Mouse (Mus musculus) forebrain, embryonic 10.5 days (tissue): Measurements from ENCODE around the gene Smim5. TPM values are rescaled to one million over a fixed set of nuclear protein-coding genes. Genes with fewer than 3 reads are reported as not detected.
A peak's percentile ranks its signal among the peaks of the same experiment; 100 is the strongest.

Experiments
- DNase-seq: peaks from one replicate; pipeline ENCODE4 v3.0.0-alpha.2; 2017; ENCODE audit warnings: low spot score; ENCODE audit errors: extremely low spot score
- H3K27ac ChIP-seq: fragments of 300-500 bp; sonication (generic); 2 replicates; pipeline ENCODE4 v1.5.1; 2016; ENCODE audit warnings: mild to moderate bottlenecking
- H3K27me3 ChIP-seq: fragments of 300-500 bp; sonication (generic); 2 replicates; pipeline ENCODE4 v1.6.1; 2016; ENCODE audit warnings: mild to moderate bottlenecking; ENCODE audit not compliant: poor library complexity, severe bottlenecking
- H3K36me3 ChIP-seq: fragments of 300-500 bp; sonication (generic); replicated peaks from 2 replicates; pipeline ENCODE4 v1.6.1; 2016; ENCODE audit warnings: mild to moderate bottlenecking, moderate library complexity
- H3K4me1 ChIP-seq: fragments of 300-500 bp; sonication (generic); 2 replicates; pipeline ENCODE4 v1.6.1; 2016
- H3K4me3 ChIP-seq: fragments of 300-500 bp; sonication (generic); 2 replicates; pipeline ENCODE4 v1.5.1; 2016; ENCODE audit warnings: mild to moderate bottlenecking, moderate library complexity
- H3K9me3 ChIP-seq: fragments of 300-500 bp; sonication (generic); 2 replicates; pipeline ENCODE4 v1.6.1; 2016; ENCODE audit warnings: mild to moderate bottlenecking, moderate library complexity
- WGBS: fragments of 180-500 bp; shearing (Covaris S2); methylation state at CpG from one replicate; pipeline ENCODE4 v1.1.7; 2016; 5-methylcytosine and 5-hydroxymethylcytosine counted together
- polyA plus RNA-seq: library from polyadenylated mRNA; unstranded; fragments of >200 nt; fragmentation: Nextera tagmentation; extraction: Ambion mirVana; gene quantifications from 2 replicates; pipeline ENCODE4 v1.2.1, GENCODE M21; 2016

The Smim5 gene
- polyA plus RNA-seq, 1 experiment from 2014 or later: 2.4 TPM

- H3K27ac ChIP-seq: no peak overlapping the region
- no peak for DNase-seq
- peaks cover 10% of the 10 kb centered on the region; the same call in 1 of the 2 replicates for H3K4me1 ChIP-seq
- no peaks in the 10 kb centered on the region for H3K9me3 ChIP-seq
- peaks cover 15% of the 10 kb centered on the region for H3K27me3 ChIP-seq
- WGBS: 78% methylated on average over 8 of the region's 8 CpGs
- H3K36me3 ChIP-seq: no peaks in the 10 kb centered on the region
- no peak overlapping the region for H3K4me3 ChIP-seq
Observed at GRCm38 (mm10) chr11:115878071-115878470, 21.7 kb upstream of the Smim5 start.

GRCm38 (mm10) chr11:115881002-115881401 is 18.8 kb upstream of the Smim5 start:
- no peak overlapping the region for H3K27ac ChIP-seq
- WGBS: 23% methylated on average over 5 of the region's 5 CpGs
- peak; percentile 62 for DNase-seq
- H3K9me3 ChIP-seq: no peaks in the 10 kb centered on the region
- no peaks in the 10 kb centered on the region for H3K36me3 ChIP-seq
- H3K4me3 ChIP-seq: no peak overlapping the region
- peaks cover 30% of the 10 kb centered on the region for H3K27me3 ChIP-seq
- H3K4me1 ChIP-seq: peaks cover 10% of the 10 kb centered on the region; the same call in 1 of the 2 replicates

- WGBS: 43% methylated on average over 17 of the region's 17 CpGs
- no peak overlapping the region for H3K4me3 ChIP-seq
- no peaks in the 10 kb centered on the region for H3K36me3 ChIP-seq
- H3K27ac ChIP-seq: no peak overlapping the region
- peaks cover 30% of the 10 kb centered on the region for H3K27me3 ChIP-seq
- no peaks in the 10 kb centered on the region for H3K9me3 ChIP-seq
- no peaks in the 10 kb centered on the region for H3K4me1 ChIP-seq
- no peak for DNase-seq
Observed at GRCm38 (mm10) chr11:115883251-115883650, 16.5 kb upstream of the Smim5 start.

- WGBS: 94% methylated on average over 3 of the region's 3 CpGs
Observed at GRCm38 (mm10) chr11:115884361-115884760, 15.4 kb upstream of the Smim5 start.

GRCm38 (mm10) chr11:115885281-115885680 is 14.5 kb upstream of the Smim5 start:
- H3K4me3 ChIP-seq: no peak overlapping the region
- WGBS: 80% methylated on average over 11 of the region's 11 CpGs
- H3K27me3 ChIP-seq: peaks cover 30% of the 10 kb centered on the region
- no peak for DNase-seq
- H3K36me3 ChIP-seq: no peaks in the 10 kb centered on the region
- no peak overlapping the region for H3K27ac ChIP-seq
- H3K9me3 ChIP-seq: no peaks in the 10 kb centered on the region
- H3K4me1 ChIP-seq: no peaks in the 10 kb centered on the region

More at GRCm38 (mm10) chr11:115884361-115884760, 15.4 kb upstream of the Smim5 start:
- DNase-seq: no peak
- Histone ChIP-seq H3K4me1 (no peaks in the 10 kb centered on the region), H3K27ac (no peak overlapping the region), H3K4me3 (no peak overlapping the region), H3K36me3 (no peaks in the 10 kb centered on the region), H3K27me3 (peaks cover 30% of the 10 kb centered on the region), H3K9me3 (no peaks in the 10 kb centered on the region)

GRCm38 (mm10) chr11:115886446-115886845 is 13.3 kb upstream of the Smim5 start:
- 90% methylated on average over 11 of the region's 11 CpGs for WGBS

GRCm38 (mm10) chr11:115888020-115888419 is 11.7 kb upstream of the Smim5 start:
- 91% methylated on average over 5 of the region's 5 CpGs for WGBS
- Histone ChIP-seq H3K4me3 (no peak overlapping the region), H3K27ac (no peak overlapping the region), H3K4me1 (no peaks in the 10 kb centered on the region), H3K27me3 (peaks cover 15% of the 10 kb centered on the region), H3K9me3 (no peaks in the 10 kb centered on the region), H3K36me3 (peaks cover 3% of the 10 kb centered on the region)
- DNase-seq: no peak

More at GRCm38 (mm10) chr11:115886446-115886845, 13.3 kb upstream of the Smim5 start:
- DNase-seq: no peak
- Histone ChIP-seq H3K27ac (no peak overlapping the region), H3K36me3 (no peaks in the 10 kb centered on the region), H3K4me3 (no peak overlapping the region), H3K4me1 (no peaks in the 10 kb centered on the region), H3K9me3 (no peaks in the 10 kb centered on the region), H3K27me3 (peaks cover 30% of the 10 kb centered on the region)

GRCm38 (mm10) chr11:115889159-115889558 is 10.6 kb upstream of the Smim5 start:
- Histone ChIP-seq H3K4me3 (no peak overlapping the region), H3K36me3 (peaks cover 15% of the 10 kb centered on the region), H3K9me3 (no peaks in the 10 kb centered on the region), H3K4me1 (no peaks in the 10 kb centered on the region), H3K27ac (no peak overlapping the region), H3K27me3 (peaks cover 4% of the 10 kb centered on the region)
- no peak for DNase-seq
- 83% methylated on average over 6 of the region's 6 CpGs for WGBS

GRCm38 (mm10) chr11:115892213-115892612 is 7.6 kb upstream of the Smim5 start:
- no peak overlapping the region for H3K4me3 ChIP-seq
- no peak for DNase-seq
- 57% methylated on average over 6 of the region's 6 CpGs for WGBS
- peaks cover 45% of the 10 kb centered on the region for H3K36me3 ChIP-seq
- H3K27ac ChIP-seq: no peak overlapping the region
- no peaks in the 10 kb centered on the region for H3K27me3 ChIP-seq
- H3K9me3 ChIP-seq: no peaks in the 10 kb centered on the region
- H3K4me1 ChIP-seq: no peaks in the 10 kb centered on the region

- WGBS: 90% methylated on average over 9 of the region's 9 CpGs
- H3K36me3 ChIP-seq: peaks cover 50% of the 10 kb centered on the region
- H3K27ac ChIP-seq: no peak overlapping the region
Observed at GRCm38 (mm10) chr11:115893071-115893470, 6.7 kb upstream of the Smim5 start.

GRCm38 (mm10) chr11:115894755-115895520 is 4.8 kb upstream of the Smim5 start:
- DNase-seq: no peak
- Histone ChIP-seq H3K4me3 (no peak overlapping the region), H3K4me1 (peaks cover 15% of the 10 kb centered on the region), H3K9me3 (no peaks in the 10 kb centered on the region), H3K27ac (no peak overlapping the region), H3K36me3 (peaks cover 50% of the 10 kb centered on the region), H3K27me3 (no peaks in the 10 kb centered on the region)
- WGBS: 76% methylated on average over 14 of the region's 14 CpGs

More at GRCm38 (mm10) chr11:115893071-115893470, 6.7 kb upstream of the Smim5 start:
- Histone ChIP-seq H3K4me1 (no peaks in the 10 kb centered on the region), H3K9me3 (no peaks in the 10 kb centered on the region), H3K27me3 (no peaks in the 10 kb centered on the region), H3K4me3 (no peak overlapping the region)
- no peak for DNase-seq

GRCm38 (mm10) chr11:115898446-115898845 is 1.3 kb upstream of the Smim5 start:
- Histone ChIP-seq H3K36me3 (peaks cover 51% of the 10 kb centered on the region), H3K27ac (no peak overlapping the region), H3K27me3 (no peaks in the 10 kb centered on the region), H3K9me3 (no peaks in the 10 kb centered on the region), H3K4me3 (no peak overlapping the region), H3K4me1 (peaks cover 47% of the 10 kb centered on the region)
- WGBS: 89% methylated on average over 7 of the region's 7 CpGs
- DNase-seq: no peak

GRCm38 (mm10) chr11:115898886-115899285 is 880 bp upstream of the Smim5 start:
- Histone ChIP-seq H3K27ac (no peak overlapping the region; the same call in 1 of the 2 replicates), H3K36me3 (peaks cover 50% of the 10 kb centered on the region), H3K4me3 (no peak overlapping the region), H3K9me3 (no peaks in the 10 kb centered on the region), H3K27me3 (no peaks in the 10 kb centered on the region), H3K4me1 (peaks cover 47% of the 10 kb centered on the region)
- DNase-seq: no peak
- WGBS: 36% methylated on average over 4 of the region's 4 CpGs
